Mouse (Mus musculus) liver, embryonic 14.5 days (tissue): ENCODE results near the gene 4930430F08Rik.

ENCODE experiments used
- CTCF ChIP-seq: IDR thresholded peaks from 2 replicates; pipeline ENCODE4 v1.5.1; 2016; ENCODE audit warnings: antibody characterized with exemption, low read depth, control low read depth
- EP300 ChIP-seq: IDR thresholded peaks from 2 replicates; pipeline ENCODE4 v1.6.1; 2016; ENCODE audit warnings: antibody characterized with exemption, low read depth

DNA sequence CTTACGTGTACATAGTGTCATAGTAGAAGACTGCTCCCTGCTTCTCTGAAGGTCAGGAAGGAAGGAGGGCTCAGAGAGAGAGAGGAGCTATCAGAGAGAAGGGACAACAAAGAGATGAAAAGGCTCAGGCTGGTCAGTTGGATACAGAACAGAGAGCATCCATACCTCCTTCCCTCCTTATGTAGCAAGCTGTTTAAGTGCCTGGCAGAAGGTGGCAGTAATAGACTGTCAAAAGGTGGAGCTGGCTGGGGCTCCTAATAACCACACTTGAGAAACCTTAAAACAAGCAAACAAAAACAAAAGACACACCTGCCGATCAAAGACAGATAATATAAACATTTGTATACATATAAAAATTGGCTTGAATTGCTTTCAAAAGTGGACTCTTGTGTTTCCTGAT lies 14.0 kb upstream of the 4930430F08Rik start:
- TF ChIP-seq CTCF = no peak
- no peak for TF ChIP-seq EP300
